Mouse (Mus musculus): ENCODE data around the gene Tmc7.

- TF ChIP-seq POLR2A (IDR thresholded peaks at IDR 0.05; ENCODE audit: low read depth, low read length): no peak
- TF ChIP-seq CTCF (IDR thresholded peaks at IDR 0.05; ENCODE audit: borderline replicate concordance, insufficient read depth, low read length): no peak
Measured at GRCm38 (mm10) chr7:118534326-118534725, 50.2 kb downstream of the Tmc7 start.

Measured in embryonic fibroblast, embryonic 13.5 days (primary cell).